Mouse (Mus musculus) heart, postnatal 0 days (tissue): ENCODE measurements at regions not wholly inside any gene's neighbourhood (a gene's known extent, or its start where the extent isn't known, plus 50 kb on each side); places are given as distances from the start of the nearest gene placed in this dataset.

Source experiments
- CTCF ChIP-seq: IDR thresholded peaks from 2 replicates; pipeline ENCODE4 v1.5.1; 2016; ENCODE audit warnings: antibody characterized with exemption, control low read depth, low read depth
- EP300 ChIP-seq: IDR thresholded peaks from 2 replicates; pipeline ENCODE4 v1.6.1; 2016; ENCODE audit warnings: antibody characterized with exemption, low read depth

- no peak for TF ChIP-seq CTCF
- TF ChIP-seq EP300, result no peak
Observed at GRCm38 (mm10) chr1:183865111-183865510, 148.0 kb upstream of the Dusp10 start.
